Mouse (Mus musculus) heart, postnatal 0 days (tissue): Measurements from ENCODE around the gene AL732309.1. TPM values are rescaled to one million over a fixed set of nuclear protein-coding genes. Genes with fewer than 3 reads are reported as not detected.

Experiments
- ATAC-seq: fragments of 200-750 bp; cut with Nextera tagmentation; 2 replicates; pipeline ENCODE4 v1.8.0; 2017; ENCODE audit warnings: low read depth, moderate number of reproducible peaks, moderate library complexity; ENCODE audit not compliant: insufficient read depth
- DNase-seq: peaks from one replicate; pipeline ENCODE4 v3.0.0-alpha.2; 2016; ENCODE audit warnings: low spot score
- H3K27ac ChIP-seq: fragments of 300-500 bp; sonication (generic); 2 replicates; pipeline ENCODE4 v1.5.1; 2014; ENCODE audit warnings: low read depth, mild to moderate bottlenecking
- H3K27me3 ChIP-seq: fragments of 300-500 bp; sonication (generic); 2 replicates; pipeline ENCODE4 v1.6.1; 2014; ENCODE audit warnings: low read length, mixed read lengths; ENCODE audit not compliant: control insufficient read depth, insufficient read depth
- H3K36me3 ChIP-seq: fragments of 300-500 bp; sonication (generic); replicated peaks from 2 replicates; pipeline ENCODE4 v1.6.1; 2014; ENCODE audit warnings: low read length, mixed read lengths; ENCODE audit not compliant: control insufficient read depth, insufficient read depth
- H3K4me1 ChIP-seq: fragments of 300-500 bp; sonication (generic); 2 replicates; pipeline ENCODE4 v1.6.1; 2014; ENCODE audit warnings: antibody characterized with exemption; ENCODE audit not compliant: control insufficient read depth, insufficient read depth
- H3K4me2 ChIP-seq: fragments of 300-500 bp; sonication (generic); 2 replicates; pipeline ENCODE4 v1.6.1; 2014; ENCODE audit warnings: low read depth, mild to moderate bottlenecking, low read length, moderate library complexity
- H3K4me3 ChIP-seq: fragments of 300-500 bp; sonication (generic); 2 replicates; pipeline ENCODE4 v1.5.1; 2014; ENCODE audit warnings: low read depth, low read length
- H3K9ac ChIP-seq: fragments of 300-500 bp; sonication (generic); replicated peaks from 2 replicates; pipeline ENCODE4 v1.6.1; 2014; ENCODE audit warnings: low read depth, low read length, mixed read lengths
- H3K9me3 ChIP-seq: fragments of 300-500 bp; sonication (generic); replicated peaks from 2 replicates; pipeline ENCODE4 v1.6.1; 2016; ENCODE audit warnings: low read length; ENCODE audit not compliant: control insufficient read depth
- CTCF ChIP-seq: IDR thresholded peaks from 2 replicates; pipeline ENCODE4 v1.5.1; 2016; ENCODE audit warnings: antibody characterized with exemption, control low read depth, low read depth
- EP300 ChIP-seq: IDR thresholded peaks from 2 replicates; pipeline ENCODE4 v1.6.1; 2016; ENCODE audit warnings: antibody characterized with exemption, low read depth
- WGBS: fragments of 180-500 bp; shearing (Covaris S2); extraction: QIAGEN DNeasy Blood & Tissue Kit; methylation state at CpG from one replicate; pipeline ENCODE4 v1.1.7; 2014; 5-methylcytosine and 5-hydroxymethylcytosine counted together
- polyA plus RNA-seq: library from polyadenylated mRNA; unstranded; fragments of >200 nt; fragmentation: Nextera tagmentation; extraction: Ambion mirVana; gene quantifications from 2 replicates; pipeline ENCODE4 v1.2.1, GENCODE M21; 2015
- total RNA-seq: library from RNA; depleted of rRNA; stranded (reverse); fragments of >200 nt; gene quantifications from 2 replicates; pipeline ENCODE4 v1.2.3, GENCODE M21; 2014; ENCODE audit warnings: low replicate concordance

AL732309.1 gene
- total and polyA plus RNA-seq, 2 experiments from 2014 or later, result 0.97 to 4.8 TPM

- Histone ChIP-seq H3K27ac (no peak overlapping the region), H3K9me3 (no peaks in the 10 kb centered on the region), H3K4me3 (no peak overlapping the region), H3K27me3 (0 out of 2 replicates have a peak, but pooled peaks cover 5% of the 10 kb centered on the region), H3K9ac (no peak overlapping the region), H3K4me1 (peaks cover 15% of the 10 kb centered on the region), H3K36me3 (no peaks in the 10 kb centered on the region), H3K4me2 (no peak overlapping the region)
- TF ChIP-seq EP300 (no peak), CTCF (no peak)
- DNase-seq (no peak), ATAC-seq (no peak)
- 60% methylated on average over 5 of the region's 5 CpGs for WGBS
These were observed 17.1 kb downstream of the AL732309.1 start for GRCm38 (mm10) chr2:25229582-25229981.

DNA sequence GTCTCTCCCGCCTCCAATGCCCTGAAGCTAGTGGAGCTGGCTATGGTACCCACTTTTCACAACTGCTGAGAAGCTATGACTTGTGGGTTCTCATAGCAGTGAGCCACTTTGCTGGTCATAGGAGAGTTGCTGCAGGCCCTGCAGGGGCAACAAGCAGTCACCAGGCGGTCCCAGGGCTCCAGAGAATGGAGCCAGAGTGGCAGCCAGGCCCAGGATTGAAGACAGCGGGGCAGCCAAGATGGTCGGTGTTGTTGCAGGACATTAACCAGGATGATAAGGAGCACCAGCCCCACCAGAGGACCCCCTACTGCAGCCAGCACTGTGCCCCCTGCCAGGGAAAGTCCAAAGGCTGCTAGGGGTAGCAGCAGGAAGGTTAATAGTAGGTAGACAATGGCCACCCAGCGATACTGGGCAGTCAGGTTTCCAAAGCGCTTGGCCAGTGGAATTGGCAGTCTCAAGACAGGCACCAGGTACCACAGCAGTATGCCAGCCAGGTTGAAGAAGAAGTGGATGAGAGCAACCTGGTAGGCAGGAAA, 17.6 kb downstream of the AL732309.1 start:
- DNase-seq (no peak), ATAC-seq (no peak)
- no peaks in the 10 kb centered on the region for H3K36me3 ChIP-seq
- peak overlapping the region; percentile 85; the same call in 1 of the 2 replicates for H3K27ac ChIP-seq
- H3K4me1 ChIP-seq, result peaks cover 15% of the 10 kb centered on the region
- 65% methylated on average over 6 of the region's 6 CpGs for WGBS
- 0 out of 2 replicates have a peak, but pooled peaks cover 5% of the 10 kb centered on the region for H3K27me3 ChIP-seq
- no peak overlapping the region; the same call in 1 of the 2 replicates for H3K4me2 ChIP-seq
- no peak overlapping the region; the same call in 1 of the 2 replicates for H3K4me3 ChIP-seq
- no peaks in the 10 kb centered on the region for H3K9me3 ChIP-seq
- H3K9ac ChIP-seq, result no peak overlapping the region
- TF ChIP-seq CTCF (no peak), EP300 (no peak)

DNA sequence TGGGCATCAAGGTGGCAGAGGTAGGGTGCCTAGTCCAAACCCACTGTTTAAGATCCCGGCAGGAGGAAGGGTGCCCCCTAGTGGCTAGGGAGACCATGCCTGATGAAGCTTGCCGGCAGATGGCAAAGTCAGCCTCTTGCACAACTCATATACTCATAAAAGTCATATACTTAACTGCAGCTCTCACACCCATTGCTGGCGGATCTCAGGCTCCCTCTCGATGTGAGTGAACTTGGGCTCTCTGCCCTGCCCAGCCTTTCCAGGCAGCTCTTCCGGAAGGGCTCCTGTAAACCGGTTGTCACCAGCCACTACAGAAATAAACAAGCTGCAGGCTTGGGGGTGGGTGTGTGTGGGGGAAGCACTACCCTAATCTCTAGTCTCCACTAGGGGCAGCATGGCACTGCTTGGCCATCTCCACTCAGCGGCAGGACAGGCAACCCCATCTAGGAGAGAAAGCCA, 18.2 kb downstream of the AL732309.1 start:
- H3K36me3 ChIP-seq, result no peaks in the 10 kb centered on the region
- peak overlapping the region; percentile 27 for H3K4me3 ChIP-seq
- H3K27me3 ChIP-seq, result 0 out of 2 replicates have a peak, but pooled peaks cover 5% of the 10 kb centered on the region
- H3K9ac ChIP-seq, result peak overlapping the region; percentile 4; the same call in 1 of the 2 replicates
- H3K4me1 ChIP-seq, result peaks cover 17% of the 10 kb centered on the region
- no peaks in the 10 kb centered on the region for H3K9me3 ChIP-seq
- WGBS, result 1% methylated on average over 7 of the region's 7 CpGs
- peak overlapping the region; percentile 85 for H3K27ac ChIP-seq
- peak; percentile 93 for DNase-seq
- TF ChIP-seq CTCF (peak; percentile 85), EP300 (peak; percentile 65; the same call in 1 of the 2 replicates)
- peak overlapping the region; percentile 53 for H3K4me2 ChIP-seq
- peak; percentile 31 for ATAC-seq

- Histone ChIP-seq H3K27ac (no peak overlapping the region), H3K27me3 (0 out of 2 replicates have a peak, but pooled peaks cover 5% of the 10 kb centered on the region), H3K9ac (no peak overlapping the region), H3K4me2 (no peak overlapping the region), H3K4me1 (peaks cover 22% of the 10 kb centered on the region), H3K4me3 (no peak overlapping the region), H3K9me3 (no peaks in the 10 kb centered on the region), H3K36me3 (no peaks in the 10 kb centered on the region)
- ATAC-seq (no peak), DNase-seq (no peak)
- WGBS, result 82% methylated on average over 4 of the region's 4 CpGs
- no peak for TF ChIP-seq EP300
- TF ChIP-seq CTCF, result no peak
These were observed 19.3 kb downstream of the AL732309.1 start for GRCm38 (mm10) chr2:25227406-25227805.

- TF ChIP-seq CTCF (no peak), EP300 (no peak)
- Histone ChIP-seq H3K4me3 (no peak overlapping the region), H3K36me3 (peaks cover 1% of the 10 kb centered on the region), H3K4me1 (peaks cover 22% of the 10 kb centered on the region), H3K9me3 (no peaks in the 10 kb centered on the region), H3K27ac (no peak overlapping the region), H3K4me2 (no peak overlapping the region), H3K27me3 (0 out of 2 replicates have a peak, but pooled peaks cover 5% of the 10 kb centered on the region), H3K9ac (no peak overlapping the region)
- DNase-seq (no peak), ATAC-seq (no peak)
- 86% methylated on average over 5 of the region's 5 CpGs for WGBS
These were observed 19.8 kb downstream of the AL732309.1 start for GRCm38 (mm10) chr2:25226864-25227263.
